Mouse (Mus musculus): ENCODE results near the gene Lrrc51. TPM values are rescaled to one million over a fixed set of nuclear protein-coding genes. Genes with fewer than 3 reads are reported as not detected.

Gene Lrrc51
- polyA plus RNA-seq, 1 experiment, result 7.5 TPM

GRCm38 (mm10) chr7:101880855-101881254, 52.8 kb downstream of the Lrrc51 start:
- no peaks in the 10 kb centered on the region for H3K36me3 ChIP-seq (ENCODE audit: control insufficient read depth, insufficient read depth, low read length, poor library complexity, severe bottlenecking)
- H3K9me3 ChIP-seq (replicated peaks; ENCODE audit: control insufficient read depth, insufficient read depth, low read length, poor library complexity, severe bottlenecking), result no peaks in the 10 kb centered on the region
- H3K27ac ChIP-seq (ENCODE audit: insufficient read depth, low read length), result no peak overlapping the region
- no peaks in the 10 kb centered on the region for H3K27me3 ChIP-seq (ENCODE audit: control insufficient read depth, insufficient read depth, low read length, poor library complexity, severe bottlenecking)
- no peak overlapping the region for H3K9ac ChIP-seq (ENCODE audit: low read depth, poor library complexity, severe bottlenecking)
- no peaks in the 10 kb centered on the region for H3K4me1 ChIP-seq (ENCODE audit: control insufficient read depth, insufficient read depth, low read length)
- no peak for TF ChIP-seq POLR2A (IDR thresholded peaks at IDR 0.05; ENCODE audit: insufficient read depth, low read length)
- TF ChIP-seq EP300 (IDR thresholded peaks at IDR 0.05; ENCODE audit: insufficient read depth, low read depth, low read length), result no peak
- TF ChIP-seq CTCF (IDR thresholded peaks at IDR 0.05; ENCODE audit: low read depth, low read length), result no peak
- H3K4me3 ChIP-seq (ENCODE audit: low read depth, low read length), result no peak overlapping the region

DNA sequence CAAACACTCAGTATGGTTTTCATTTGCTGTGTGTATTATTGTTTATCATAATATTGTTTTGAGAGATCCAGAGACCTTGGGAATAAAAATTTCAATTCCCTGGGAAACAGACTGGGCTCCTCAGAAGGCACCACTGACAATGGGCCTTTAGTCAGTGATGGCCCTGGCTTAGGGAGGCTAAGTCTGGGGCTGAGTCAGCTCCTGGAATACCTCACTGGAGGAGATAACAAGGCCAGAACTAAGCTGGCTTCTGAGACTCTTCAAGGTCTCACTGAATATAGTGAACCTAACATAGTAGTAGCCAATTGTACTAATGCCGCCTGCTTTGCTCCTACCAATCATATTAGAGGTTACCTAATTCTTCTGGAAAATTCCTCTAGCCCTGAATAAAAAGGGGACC, 57.7 kb downstream of the Lrrc51 start:
- Histone ChIP-seq H3K27ac (ENCODE audit: insufficient read depth, low read length) (no peak overlapping the region), H3K27me3 (ENCODE audit: control insufficient read depth, insufficient read depth, low read length, poor library complexity, severe bottlenecking) (no peaks in the 10 kb centered on the region), H3K4me1 (ENCODE audit: control insufficient read depth, insufficient read depth, low read length) (no peaks in the 10 kb centered on the region), H3K4me3 (ENCODE audit: low read depth, low read length) (no peak overlapping the region), H3K36me3 (ENCODE audit: control insufficient read depth, insufficient read depth, low read length, poor library complexity, severe bottlenecking) (no peaks in the 10 kb centered on the region), H3K9ac (ENCODE audit: low read depth, poor library complexity, severe bottlenecking) (no peak overlapping the region), H3K9me3 (replicated peaks; ENCODE audit: control insufficient read depth, insufficient read depth, low read length, poor library complexity, severe bottlenecking) (no peaks in the 10 kb centered on the region)
- no peak for TF ChIP-seq EP300 (IDR thresholded peaks at IDR 0.05; ENCODE audit: insufficient read depth, low read depth, low read length)
- TF ChIP-seq POLR2A (IDR thresholded peaks at IDR 0.05; ENCODE audit: insufficient read depth, low read length), result no peak
- TF ChIP-seq CTCF (IDR thresholded peaks at IDR 0.05; ENCODE audit: low read depth, low read length), result no peak

GRCm38 (mm10) chr7:101871296-101871695, 62.4 kb downstream of the Lrrc51 start:
- H3K36me3 ChIP-seq (ENCODE audit: control insufficient read depth, insufficient read depth, low read length, poor library complexity, severe bottlenecking), result no peaks in the 10 kb centered on the region
- H3K9me3 ChIP-seq (replicated peaks; ENCODE audit: control insufficient read depth, insufficient read depth, low read length, poor library complexity, severe bottlenecking), result no peaks in the 10 kb centered on the region
- TF ChIP-seq EP300 (IDR thresholded peaks at IDR 0.05; ENCODE audit: insufficient read depth, low read depth, low read length), result no peak
- TF ChIP-seq CTCF (IDR thresholded peaks at IDR 0.05; ENCODE audit: low read depth, low read length), result no peak
- no peak for TF ChIP-seq POLR2A (IDR thresholded peaks at IDR 0.05; ENCODE audit: insufficient read depth, low read length)
- H3K4me3 ChIP-seq (ENCODE audit: low read depth, low read length), result no peak overlapping the region
- no peak overlapping the region for H3K9ac ChIP-seq (ENCODE audit: low read depth, poor library complexity, severe bottlenecking)
- no peaks in the 10 kb centered on the region for H3K27me3 ChIP-seq (ENCODE audit: control insufficient read depth, insufficient read depth, low read length, poor library complexity, severe bottlenecking)
- no peak overlapping the region for H3K27ac ChIP-seq (ENCODE audit: insufficient read depth, low read length)
- no peaks in the 10 kb centered on the region for H3K4me1 ChIP-seq (ENCODE audit: control insufficient read depth, insufficient read depth, low read length)

- no peaks in the 10 kb centered on the region for H3K9me3 ChIP-seq (replicated peaks; ENCODE audit: control insufficient read depth, insufficient read depth, low read length, poor library complexity, severe bottlenecking)
- H3K27me3 ChIP-seq (ENCODE audit: control insufficient read depth, insufficient read depth, low read length, poor library complexity, severe bottlenecking), result no peaks in the 10 kb centered on the region
- H3K4me3 ChIP-seq (ENCODE audit: low read depth, low read length), result no peak within 1 kb of the TSS
- no peak within 1 kb of the TSS for H3K9ac ChIP-seq (ENCODE audit: low read depth, poor library complexity, severe bottlenecking)
- peak within 1 kb of the TSS; percentile 96 for H3K27ac ChIP-seq (ENCODE audit: insufficient read depth, low read length)
- TF ChIP-seq EP300 (IDR thresholded peaks at IDR 0.05; ENCODE audit: insufficient read depth, low read depth, low read length) (no peak), POLR2A (IDR thresholded peaks at IDR 0.05; ENCODE audit: insufficient read depth, low read length) (no peak), CTCF (IDR thresholded peaks at IDR 0.05; ENCODE audit: low read depth, low read length) (no peak)
- H3K36me3 ChIP-seq (ENCODE audit: control insufficient read depth, insufficient read depth, low read length, poor library complexity, severe bottlenecking), result no peaks in the 10 kb centered on the region
- H3K4me1 ChIP-seq (ENCODE audit: control insufficient read depth, insufficient read depth, low read length), result no peaks in the 10 kb centered on the region
Measured at GRCm38 (mm10) chr7:101870629-101871028, 63.1 kb downstream of the Lrrc51 start, which contains the start of gene Folr1. Folr1 (minus strand) TSS chr7:101870788.

- Histone ChIP-seq H3K4me3 (ENCODE audit: low read depth, low read length) (peak overlapping the region; percentile 46), H3K9me3 (replicated peaks; ENCODE audit: control insufficient read depth, insufficient read depth, low read length, poor library complexity, severe bottlenecking) (no peaks in the 10 kb centered on the region), H3K36me3 (ENCODE audit: control insufficient read depth, insufficient read depth, low read length, poor library complexity, severe bottlenecking) (no peaks in the 10 kb centered on the region), H3K27me3 (ENCODE audit: control insufficient read depth, insufficient read depth, low read length, poor library complexity, severe bottlenecking) (no peaks in the 10 kb centered on the region), H3K27ac (ENCODE audit: insufficient read depth, low read length) (peak overlapping the region; percentile 96), H3K9ac (ENCODE audit: low read depth, poor library complexity, severe bottlenecking) (peak overlapping the region; percentile 71), H3K4me1 (ENCODE audit: control insufficient read depth, insufficient read depth, low read length) (no peaks in the 10 kb centered on the region)
- TF ChIP-seq EP300 (IDR thresholded peaks at IDR 0.05; ENCODE audit: insufficient read depth, low read depth, low read length), result no peak
- no peak for TF ChIP-seq CTCF (IDR thresholded peaks at IDR 0.05; ENCODE audit: low read depth, low read length)
- TF ChIP-seq POLR2A (IDR thresholded peaks at IDR 0.05; ENCODE audit: insufficient read depth, low read length), result no peak
Measured at GRCm38 (mm10) chr7:101869163-101869500, 64.6 kb downstream of the Lrrc51 start.

DNA sequence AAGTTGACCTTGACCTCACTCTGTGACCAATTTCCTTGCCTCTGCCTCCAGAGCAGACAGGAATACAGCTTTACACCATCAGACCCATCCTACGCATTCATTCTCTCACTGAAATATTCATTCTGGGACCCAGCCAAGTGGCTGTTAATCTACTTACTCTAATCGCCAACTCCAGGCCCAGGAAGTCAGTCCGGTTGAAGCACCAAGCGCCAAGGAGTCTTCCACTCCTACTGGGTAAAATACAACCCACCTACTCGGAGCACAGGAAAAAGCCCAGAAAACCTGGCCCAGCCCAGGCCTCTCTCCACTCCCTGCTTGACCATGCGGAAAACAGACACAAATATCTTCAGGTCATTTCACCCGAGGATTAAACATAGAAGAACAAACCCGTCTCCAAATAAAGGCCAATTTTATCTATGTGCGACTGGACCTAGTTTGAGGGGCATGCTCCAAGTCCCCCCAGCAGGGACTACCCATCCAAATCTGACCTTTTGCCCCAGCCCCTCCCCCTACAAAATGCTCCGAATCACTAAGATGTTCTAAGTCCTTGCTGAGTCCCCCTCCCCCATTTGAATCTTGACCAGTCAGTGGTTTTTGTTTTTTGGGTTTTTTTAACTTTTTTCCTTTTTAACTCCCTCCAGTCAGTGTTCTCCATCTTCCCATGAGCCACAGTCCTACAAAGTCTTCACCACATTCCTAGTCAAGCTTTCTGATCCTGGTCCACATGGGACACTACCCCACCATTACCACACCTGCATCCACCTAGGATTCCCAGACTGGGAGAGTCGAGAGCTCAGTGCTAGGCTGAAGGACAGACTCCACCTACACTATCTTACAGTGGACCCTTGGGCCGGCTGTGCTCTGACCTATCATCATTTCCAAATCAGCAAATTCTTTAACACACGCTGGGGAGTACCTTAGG, 65.2 kb downstream of the Lrrc51 start:
- peak overlapping the region; percentile 46 for H3K4me3 ChIP-seq (ENCODE audit: low read depth, low read length)
- no peaks in the 10 kb centered on the region for H3K36me3 ChIP-seq (ENCODE audit: control insufficient read depth, insufficient read depth, low read length, poor library complexity, severe bottlenecking)
- H3K4me1 ChIP-seq (ENCODE audit: control insufficient read depth, insufficient read depth, low read length), result peaks cover 2% of the 10 kb centered on the region
- H3K9me3 ChIP-seq (replicated peaks; ENCODE audit: control insufficient read depth, insufficient read depth, low read length, poor library complexity, severe bottlenecking), result no peaks in the 10 kb centered on the region
- H3K27me3 ChIP-seq (ENCODE audit: control insufficient read depth, insufficient read depth, low read length, poor library complexity, severe bottlenecking), result no peaks in the 10 kb centered on the region
- no peak for TF ChIP-seq EP300 (IDR thresholded peaks at IDR 0.05; ENCODE audit: insufficient read depth, low read depth, low read length)
- TF ChIP-seq CTCF (IDR thresholded peaks at IDR 0.05; ENCODE audit: low read depth, low read length), result no peak
- TF ChIP-seq POLR2A (IDR thresholded peaks at IDR 0.05; ENCODE audit: insufficient read depth, low read length), result no peak
- peak overlapping the region; percentile 96 for H3K27ac ChIP-seq (ENCODE audit: insufficient read depth, low read length)
- peak overlapping the region; percentile 71 for H3K9ac ChIP-seq (ENCODE audit: low read depth, poor library complexity, severe bottlenecking)

Data from ES-Bruce4 (cell line).